Mouse (Mus musculus): Measurements from ENCODE around the gene H2-Aa. TPM values are rescaled to one million over a fixed set of nuclear protein-coding genes. Genes with fewer than 3 reads are reported as not detected.

H2-Aa gene
- total and polyA plus RNA-seq, 2 experiments from 2014 or later = 1.7 TPM; not detected in 1

DNA sequence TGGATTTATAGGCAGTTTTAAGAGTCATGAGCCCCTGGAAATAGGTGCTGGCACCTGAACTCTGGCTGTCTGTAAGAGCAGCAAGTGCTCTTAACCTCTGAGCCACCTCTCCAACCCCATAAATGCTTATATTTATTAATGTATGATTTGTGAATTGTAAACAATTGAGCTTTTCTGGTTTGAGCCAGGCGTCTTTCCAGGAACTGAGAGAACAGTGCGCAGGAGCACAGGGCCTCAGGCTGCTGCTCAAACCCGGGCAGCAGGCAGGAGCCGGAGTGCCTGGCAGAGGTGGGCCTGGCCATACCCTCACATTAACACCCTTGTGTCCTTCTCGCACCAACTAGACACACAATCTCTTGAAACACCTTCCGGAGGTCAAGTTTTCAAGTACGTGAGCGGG, 12.4 kb upstream of the H2-Aa start:
- Histone ChIP-seq H3K9me3 (replicated peaks; ENCODE audit: control insufficient read depth, low read length) (no peaks in the 10 kb centered on the region), H3K9ac (replicated peaks; ENCODE audit: low read depth, low read length) (no peak overlapping the region), H3K27ac (ENCODE audit: low read depth) (no peak overlapping the region), H3K36me3 (replicated peaks; ENCODE audit: control insufficient read depth, insufficient read depth, low read length) (no peaks in the 10 kb centered on the region), H3K27me3 (ENCODE audit: control insufficient read depth, insufficient read depth, low read length) (peaks cover 9% of the 10 kb centered on the region; the same call in 1 of the 2 replicates), H3K4me3 (ENCODE audit: low read depth, low read length) (no peak overlapping the region), H3K4me2 (ENCODE audit: low read depth, low read length) (no peak overlapping the region), H3K4me1 (ENCODE audit: control insufficient read depth, insufficient read depth) (no peaks in the 10 kb centered on the region)
- ATAC-seq (ENCODE audit: insufficient read depth, low read depth) (no peak), DNase-seq (ENCODE audit: low spot score) (no peak)
- WGBS = 84% methylated on average over 8 of the region's 8 CpGs
- TF ChIP-seq EP300 (IDR thresholded peaks at IDR 0.05; ENCODE audit: low read depth) (no peak), CTCF (IDR thresholded peaks at IDR 0.05; ENCODE audit: low read depth) (no peak)

GRCm38 (mm10) chr17:34299356-34299755, 11.7 kb upstream of the H2-Aa start:
- no peak for TF ChIP-seq CTCF (IDR thresholded peaks at IDR 0.05; ENCODE audit: low read depth)
- no peak for TF ChIP-seq EP300 (IDR thresholded peaks at IDR 0.05; ENCODE audit: low read depth)
- no peak for DNase-seq (ENCODE audit: low spot score)
- H3K4me3 ChIP-seq (ENCODE audit: low read depth, low read length) = no peak overlapping the region
- no peak overlapping the region for H3K4me2 ChIP-seq (ENCODE audit: low read depth, low read length)
- H3K9ac ChIP-seq (replicated peaks; ENCODE audit: low read depth, low read length) = no peak overlapping the region
- no peak for ATAC-seq (ENCODE audit: insufficient read depth, low read depth)
- H3K27ac ChIP-seq (ENCODE audit: low read depth) = no peak overlapping the region
- 64% methylated on average over 3 of the region's 3 CpGs for WGBS
- no peaks in the 10 kb centered on the region for H3K36me3 ChIP-seq (replicated peaks; ENCODE audit: control insufficient read depth, insufficient read depth, low read length)
- no peaks in the 10 kb centered on the region for H3K4me1 ChIP-seq (ENCODE audit: control insufficient read depth, insufficient read depth)
- no peaks in the 10 kb centered on the region for H3K9me3 ChIP-seq (replicated peaks; ENCODE audit: control insufficient read depth, low read length)
- H3K27me3 ChIP-seq (ENCODE audit: control insufficient read depth, insufficient read depth, low read length) = peaks cover 9% of the 10 kb centered on the region; the same call in 1 of the 2 replicates

DNA sequence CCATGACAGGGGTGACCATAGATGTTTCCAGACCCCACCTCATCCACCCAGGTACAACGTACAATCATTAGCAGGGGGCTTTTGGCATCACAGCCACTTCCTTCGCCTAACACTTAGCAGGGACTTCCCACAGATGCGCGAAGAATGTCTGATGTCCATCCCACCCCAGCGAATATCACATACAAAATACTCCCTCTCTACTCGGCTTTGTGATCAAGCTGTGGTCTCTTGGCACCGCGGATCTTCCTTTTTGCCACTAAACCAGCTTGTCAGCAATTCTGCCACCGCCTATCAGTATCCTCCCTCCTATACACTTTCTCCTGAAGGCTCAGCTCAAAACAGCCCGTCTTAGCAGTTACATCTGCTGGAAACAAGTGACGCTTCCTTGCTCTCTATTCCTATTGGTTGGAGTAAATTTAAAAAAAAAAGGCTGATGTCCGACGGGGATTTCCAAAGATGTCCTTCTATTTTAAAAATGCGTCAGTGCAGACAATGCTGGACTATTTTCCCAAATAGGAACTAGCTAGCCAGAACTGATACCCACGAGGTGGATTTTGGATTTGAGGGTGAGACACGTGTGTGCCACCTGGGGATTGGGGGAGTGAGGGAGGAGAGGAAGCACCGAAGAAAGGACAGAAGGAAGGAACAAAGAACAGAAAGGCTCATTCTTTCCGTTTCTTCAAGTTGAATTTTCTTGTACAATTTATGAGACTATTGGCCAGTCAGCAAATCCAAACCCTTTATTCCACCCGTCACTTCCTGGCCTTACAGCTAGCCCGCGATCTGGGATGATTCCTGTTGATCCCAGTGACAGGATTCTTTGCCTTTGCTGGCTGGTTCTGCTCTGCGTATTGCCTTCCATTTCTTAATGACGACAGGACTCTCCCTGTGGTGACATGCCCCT, 8.5 kb upstream of the H2-Aa start:
- Histone ChIP-seq H3K27me3 (ENCODE audit: control insufficient read depth, insufficient read depth, low read length) (peaks cover 9% of the 10 kb centered on the region; the same call in 1 of the 2 replicates), H3K4me3 (ENCODE audit: low read depth, low read length) (peak overlapping the region; percentile 20; the same call in 1 of the 2 replicates), H3K4me1 (ENCODE audit: control insufficient read depth, insufficient read depth) (no peaks in the 10 kb centered on the region), H3K9ac (replicated peaks; ENCODE audit: low read depth, low read length) (no peak overlapping the region), H3K36me3 (replicated peaks; ENCODE audit: control insufficient read depth, insufficient read depth, low read length) (no peaks in the 10 kb centered on the region), H3K4me2 (ENCODE audit: low read depth, low read length) (peak overlapping the region; percentile 43), H3K9me3 (replicated peaks; ENCODE audit: control insufficient read depth, low read length) (no peaks in the 10 kb centered on the region), H3K27ac (ENCODE audit: low read depth) (no peak overlapping the region)
- DNase-seq (ENCODE audit: low spot score) (peak; percentile 63), ATAC-seq (ENCODE audit: insufficient read depth, low read depth) (peak; percentile 60; the same call in 1 of the 2 replicates)
- TF ChIP-seq CTCF (IDR thresholded peaks at IDR 0.05; ENCODE audit: low read depth) (no peak), EP300 (IDR thresholded peaks at IDR 0.05; ENCODE audit: low read depth) (no peak)
- WGBS = 23% methylated on average over 23 of the region's 23 CpGs

- no peak overlapping the region for H3K4me3 ChIP-seq (ENCODE audit: low read depth, low read length)
- H3K9ac ChIP-seq (replicated peaks; ENCODE audit: low read depth, low read length) = no peak overlapping the region
- H3K4me2 ChIP-seq (ENCODE audit: low read depth, low read length) = no peak overlapping the region
- peaks cover 9% of the 10 kb centered on the region; the same call in 1 of the 2 replicates for H3K27me3 ChIP-seq (ENCODE audit: control insufficient read depth, insufficient read depth, low read length)
- no peaks in the 10 kb centered on the region for H3K4me1 ChIP-seq (ENCODE audit: control insufficient read depth, insufficient read depth)
- no peak for TF ChIP-seq CTCF (IDR thresholded peaks at IDR 0.05; ENCODE audit: low read depth)
- no peak for TF ChIP-seq EP300 (IDR thresholded peaks at IDR 0.05; ENCODE audit: low read depth)
- no peaks in the 10 kb centered on the region for H3K36me3 ChIP-seq (replicated peaks; ENCODE audit: control insufficient read depth, insufficient read depth, low read length)
- H3K27ac ChIP-seq (ENCODE audit: low read depth) = no peak overlapping the region
- no peak for DNase-seq (ENCODE audit: low spot score)
- H3K9me3 ChIP-seq (replicated peaks; ENCODE audit: control insufficient read depth, low read length) = no peaks in the 10 kb centered on the region
- no peak for ATAC-seq (ENCODE audit: insufficient read depth, low read depth)
Observed at GRCm38 (mm10) chr17:34295307-34295706, 7.7 kb upstream of the H2-Aa start.

GRCm38 (mm10) chr17:34294249-34294648, 6.6 kb upstream of the H2-Aa start:
- H3K4me1 ChIP-seq (ENCODE audit: control insufficient read depth, insufficient read depth) = no peaks in the 10 kb centered on the region
- ATAC-seq (ENCODE audit: insufficient read depth, low read depth) (no peak), DNase-seq (ENCODE audit: low spot score) (no peak)
- no peak overlapping the region for H3K4me3 ChIP-seq (ENCODE audit: low read depth, low read length)
- WGBS = 65% methylated on average over 4 of the region's 4 CpGs
- H3K4me2 ChIP-seq (ENCODE audit: low read depth, low read length) = no peak overlapping the region
- peaks cover 9% of the 10 kb centered on the region; the same call in 1 of the 2 replicates for H3K27me3 ChIP-seq (ENCODE audit: control insufficient read depth, insufficient read depth, low read length)
- no peaks in the 10 kb centered on the region for H3K36me3 ChIP-seq (replicated peaks; ENCODE audit: control insufficient read depth, insufficient read depth, low read length)
- no peak overlapping the region for H3K9ac ChIP-seq (replicated peaks; ENCODE audit: low read depth, low read length)
- no peaks in the 10 kb centered on the region for H3K9me3 ChIP-seq (replicated peaks; ENCODE audit: control insufficient read depth, low read length)
- TF ChIP-seq EP300 (IDR thresholded peaks at IDR 0.05; ENCODE audit: low read depth) = no peak
- no peak overlapping the region for H3K27ac ChIP-seq (ENCODE audit: low read depth)

All from heart, postnatal 0 days (tissue).